Mouse (Mus musculus): ENCODE measurements around the gene Phf23.

- TF ChIP-seq CTCF (IDR thresholded peaks at IDR 0.05; ENCODE audit: borderline replicate concordance, extremely low read depth, insufficient read depth, insufficient read length) (no peak), POLR2A (IDR thresholded peaks at IDR 0.05; ENCODE audit: borderline replicate concordance, extremely low read depth, insufficient read depth, insufficient read length, poor library complexity, severe bottlenecking) (no peak)
Measured at GRCm38 (mm10) chr11:69984431-69984830, 11.1 kb upstream of the Phf23 start.

Measured in brain, embryonic 14.5 days (tissue).